Mouse (Mus musculus) brain, embryonic 14.5 days (tissue): ENCODE results near the gene Ncor2.

ENCODE experiments used
- CTCF ChIP-seq: fragments of 200-500 bp; IDR thresholded peaks from 2 replicates; pipeline ENCODE4 v1.5.1; 2012; ENCODE audit warnings: inconsistent platforms, mild to moderate bottlenecking, moderate library complexity, borderline replicate concordance; ENCODE audit not compliant: insufficient read depth, insufficient read length; ENCODE audit errors: extremely low read depth
- POLR2A ChIP-seq: fragments of 200-500 bp; IDR thresholded peaks from 2 replicates; pipeline ENCODE4 v1.6.1; 2012; ENCODE audit warnings: mild to moderate bottlenecking, inconsistent platforms, borderline replicate concordance; ENCODE audit not compliant: poor library complexity, insufficient read depth, insufficient read length, severe bottlenecking; ENCODE audit errors: extremely low read depth

DNA sequence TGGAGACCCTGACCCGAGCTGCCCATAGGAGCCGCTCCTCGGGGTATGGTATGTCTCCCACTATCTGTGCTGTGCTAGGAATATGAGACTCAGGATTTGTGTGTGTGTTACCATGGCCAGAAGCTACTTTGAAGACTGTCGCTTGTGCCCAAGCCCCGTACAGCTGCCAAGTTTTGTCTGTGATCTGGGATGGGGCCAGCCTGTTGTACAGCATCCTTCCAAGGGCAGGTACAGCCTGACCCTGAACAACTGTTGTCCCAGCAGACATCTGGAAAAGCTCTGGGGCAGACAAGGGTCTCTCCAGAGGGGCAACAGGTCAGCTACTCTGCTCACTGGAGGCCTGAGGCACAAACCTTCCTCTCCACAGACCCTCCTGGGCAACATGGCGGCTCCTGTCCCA lies 95.3 kb downstream of the Ncor2 start:
- TF ChIP-seq CTCF = no peak
- TF ChIP-seq POLR2A = no peak
